Mouse (Mus musculus) midbrain, embryonic 10.5 days (tissue): ENCODE measurements around the gene Cldn15. TPM values are rescaled to one million over a fixed set of nuclear protein-coding genes. Genes with fewer than 3 reads are reported as not detected.

Experiments used
- DNase-seq: peaks from one replicate; pipeline ENCODE4 v3.0.0-alpha.2; 2017; ENCODE audit warnings: low spot score
- H3K27ac ChIP-seq: fragments of 300-500 bp; sonication (generic); replicated peaks from 2 replicates; pipeline ENCODE4 v1.5.1; 2016; ENCODE audit warnings: mild to moderate bottlenecking
- H3K27me3 ChIP-seq: fragments of 300-500 bp; sonication (generic); 2 replicates; pipeline ENCODE4 v1.6.1; 2016; ENCODE audit warnings: low read depth, mild to moderate bottlenecking; ENCODE audit not compliant: poor library complexity, severe bottlenecking
- H3K36me3 ChIP-seq: fragments of 300-500 bp; sonication (generic); 2 replicates; pipeline ENCODE4 v1.6.1; 2016; ENCODE audit warnings: mild to moderate bottlenecking, moderate library complexity
- H3K4me1 ChIP-seq: fragments of 300-500 bp; sonication (generic); 2 replicates; pipeline ENCODE4 v1.6.1; 2016
- H3K4me3 ChIP-seq: fragments of 300-500 bp; sonication (generic); 2 replicates; pipeline ENCODE4 v1.5.1; 2016; ENCODE audit warnings: mild to moderate bottlenecking, moderate library complexity
- H3K9me3 ChIP-seq: fragments of 300-500 bp; sonication (generic); replicated peaks from 2 replicates; pipeline ENCODE4 v1.6.1; 2016; ENCODE audit warnings: mild to moderate bottlenecking
- WGBS: fragments of 180-500 bp; shearing (Covaris S2); methylation state at CpG from one replicate; pipeline ENCODE4 v1.1.7; 2016; 5-methylcytosine and 5-hydroxymethylcytosine counted together
- polyA plus RNA-seq: library from polyadenylated mRNA; unstranded; fragments of >200 nt; fragmentation: Nextera tagmentation; extraction: Ambion mirVana; gene quantifications from 2 replicates; pipeline ENCODE4 v1.2.1, GENCODE M21; 2016

The Cldn15 gene
- polyA plus RNA-seq, 1 experiment from 2014 or later = 0.15 TPM

- DNase-seq = peak; percentile 47
- peaks cover 30% of the 10 kb centered on the region for H3K36me3 ChIP-seq
- no peak overlapping the region for H3K4me3 ChIP-seq
- H3K4me1 ChIP-seq = peaks cover 3% of the 10 kb centered on the region; the same call in 1 of the 2 replicates
- H3K9me3 ChIP-seq = no peaks in the 10 kb centered on the region
- H3K27me3 ChIP-seq = no peaks in the 10 kb centered on the region
- WGBS = 81% methylated on average over 1 of the region's 1 CpGs
- H3K27ac ChIP-seq = no peak overlapping the region
These were observed 4.3 kb downstream of the Cldn15 start for GRCm38 (mm10) chr5:136970703-136971102.

- H3K27ac ChIP-seq = no peak overlapping the region
- H3K9me3 ChIP-seq = no peaks in the 10 kb centered on the region
- no peak overlapping the region for H3K4me3 ChIP-seq
- WGBS = 78% methylated on average over 8 of the region's 8 CpGs
- no peaks in the 10 kb centered on the region for H3K4me1 ChIP-seq
- H3K27me3 ChIP-seq = no peaks in the 10 kb centered on the region
- DNase-seq = no peak
- peaks cover 2% of the 10 kb centered on the region; the same call in 1 of the 2 replicates for H3K36me3 ChIP-seq
These were observed 7.3 kb downstream of the Cldn15 start for GRCm38 (mm10) chr5:136973670-136974069.

GRCm38 (mm10) chr5:136977769-136978168 is 11.4 kb downstream of the Cldn15 start:
- Histone ChIP-seq H3K9me3 (no peaks in the 10 kb centered on the region), H3K4me1 (no peaks in the 10 kb centered on the region), H3K27ac (no peak overlapping the region), H3K4me3 (no peak overlapping the region; the same call in 1 of the 2 replicates), H3K36me3 (peaks cover 22% of the 10 kb centered on the region), H3K27me3 (no peaks in the 10 kb centered on the region)
- no peak for DNase-seq
- 80% methylated on average over 4 of the region's 4 CpGs for WGBS

GRCm38 (mm10) chr5:136979762-136980161 is 13.3 kb downstream of the Cldn15 start:
- Histone ChIP-seq H3K4me3 (no peak overlapping the region), H3K4me1 (no peaks in the 10 kb centered on the region), H3K9me3 (no peaks in the 10 kb centered on the region), H3K36me3 (peaks cover 24% of the 10 kb centered on the region), H3K27me3 (no peaks in the 10 kb centered on the region), H3K27ac (no peak overlapping the region)
- no peak for DNase-seq
- 93% methylated on average over 2 of the region's 2 CpGs for WGBS

GRCm38 (mm10) chr5:136980974-136981373 is 14.6 kb downstream of the Cldn15 start:
- H3K4me3 ChIP-seq = no peak overlapping the region
- no peaks in the 10 kb centered on the region for H3K9me3 ChIP-seq
- H3K36me3 ChIP-seq = peaks cover 26% of the 10 kb centered on the region
- peaks cover 4% of the 10 kb centered on the region for H3K4me1 ChIP-seq
- no peak overlapping the region for H3K27ac ChIP-seq
- 87% methylated on average over 8 of the region's 8 CpGs for WGBS
- H3K27me3 ChIP-seq = no peaks in the 10 kb centered on the region
- DNase-seq = no peak

- Histone ChIP-seq H3K36me3 (peaks cover 26% of the 10 kb centered on the region), H3K27me3 (no peaks in the 10 kb centered on the region), H3K9me3 (no peaks in the 10 kb centered on the region), H3K27ac (no peak overlapping the region), H3K4me3 (no peak overlapping the region), H3K4me1 (peaks cover 10% of the 10 kb centered on the region)
- DNase-seq = peak; percentile 39
- 46% methylated on average over 15 of the region's 16 CpGs for WGBS
These were observed 16.0 kb downstream of the Cldn15 start for GRCm38 (mm10) chr5:136982338-136982930.

- Histone ChIP-seq H3K27ac (no peak overlapping the region), H3K4me3 (no peak overlapping the region), H3K9me3 (no peaks in the 10 kb centered on the region), H3K36me3 (peaks cover 40% of the 10 kb centered on the region), H3K4me1 (peaks cover 25% of the 10 kb centered on the region), H3K27me3 (no peaks in the 10 kb centered on the region)
- WGBS = 58% methylated on average over 14 of the region's 14 CpGs
- no peak for DNase-seq
These were observed 18.4 kb downstream of the Cldn15 start for GRCm38 (mm10) chr5:136984828-136985227.

GRCm38 (mm10) chr5:136986695-136987137 is 20.3 kb downstream of the Cldn15 start, which contains the start of gene Plod3:
Gene Plod3, plus strand, starts transcription at chr5:136987019.
- Histone ChIP-seq H3K4me1 (peaks cover 25% of the 10 kb centered on the region), H3K36me3 (peaks cover 44% of the 10 kb centered on the region)
- under 1% methylated on average over 26 of the region's 26 CpGs for WGBS

GRCm38 (mm10) chr5:136987138-136987933 is 20.9 kb downstream of the Cldn15 start:
- peak; percentile 81 for DNase-seq
- no peaks in the 10 kb centered on the region for H3K27me3 ChIP-seq
- under 1% methylated on average over 67 of the region's 67 CpGs for WGBS
- peak overlapping the region; percentile 99 for H3K27ac ChIP-seq
- H3K4me3 ChIP-seq = peak overlapping the region; percentile 90
- no peaks in the 10 kb centered on the region for H3K9me3 ChIP-seq
- peaks cover 25% of the 10 kb centered on the region for H3K4me1 ChIP-seq
- peaks cover 44% of the 10 kb centered on the region for H3K36me3 ChIP-seq

More at GRCm38 (mm10) chr5:136986695-136987137, 20.3 kb downstream of the Cldn15 start, which contains the start of gene Plod3:
- peak within 1 kb of the TSS; percentile 99 for H3K27ac ChIP-seq
- H3K4me3 ChIP-seq = peak within 1 kb of the TSS; percentile 90
- H3K27me3 ChIP-seq = no peaks in the 10 kb centered on the region
- H3K9me3 ChIP-seq = no peaks in the 10 kb centered on the region
- peak; percentile 97 for DNase-seq

GRCm38 (mm10) chr5:136987934-136988271 is 21.5 kb downstream of the Cldn15 start, which contains the start of gene Znhit1:
Gene Znhit1, minus strand, starts transcription at chr5:136988021.
- H3K9me3 ChIP-seq = no peaks in the 10 kb centered on the region
- no peak for DNase-seq
- no peaks in the 10 kb centered on the region for H3K27me3 ChIP-seq
- H3K27ac ChIP-seq = peak within 1 kb of the TSS; percentile 99
- peaks cover 49% of the 10 kb centered on the region for H3K36me3 ChIP-seq
- 18% methylated on average over 12 of the region's 12 CpGs for WGBS
- peak within 1 kb of the TSS; percentile 90 for H3K4me3 ChIP-seq
- peaks cover 25% of the 10 kb centered on the region for H3K4me1 ChIP-seq

- WGBS = 86% methylated on average over 7 of the region's 7 CpGs
- Histone ChIP-seq H3K27ac (peak overlapping the region; percentile 99), H3K4me1 (peaks cover 25% of the 10 kb centered on the region), H3K36me3 (peaks cover 54% of the 10 kb centered on the region), H3K27me3 (no peaks in the 10 kb centered on the region), H3K9me3 (no peaks in the 10 kb centered on the region), H3K4me3 (peak overlapping the region; percentile 90)
- DNase-seq = no peak
These were observed 22.0 kb downstream of the Cldn15 start for GRCm38 (mm10) chr5:136988420-136988819.

- no peaks in the 10 kb centered on the region for H3K27me3 ChIP-seq
- H3K4me1 ChIP-seq = peaks cover 25% of the 10 kb centered on the region
- H3K9me3 ChIP-seq = no peaks in the 10 kb centered on the region
- H3K27ac ChIP-seq = no peak overlapping the region
- H3K4me3 ChIP-seq = no peak overlapping the region
- H3K36me3 ChIP-seq = peaks cover 66% of the 10 kb centered on the region
- WGBS = 92% methylated on average over 6 of the region's 6 CpGs
- DNase-seq = no peak
These were observed 23.4 kb downstream of the Cldn15 start for GRCm38 (mm10) chr5:136989801-136990200.

GRCm38 (mm10) chr5:136999449-136999848 is 33.0 kb downstream of the Cldn15 start:
- DNase-seq = no peak
- Histone ChIP-seq H3K4me3 (no peak overlapping the region), H3K9me3 (no peaks in the 10 kb centered on the region), H3K27me3 (no peaks in the 10 kb centered on the region), H3K4me1 (peaks cover 7% of the 10 kb centered on the region; the same call in 1 of the 2 replicates), H3K27ac (no peak overlapping the region), H3K36me3 (peaks cover 23% of the 10 kb centered on the region)
- 76% methylated on average over 5 of the region's 5 CpGs for WGBS
